Mouse (Mus musculus) layer of hippocampus, postnatal 14 days (tissue): Measurements from ENCODE around the gene Sart3. TPM values are rescaled to one million over a fixed set of nuclear protein-coding genes. Genes with fewer than 3 reads are reported as not detected.

Source experiments
- total RNA-seq, 2 experiments: library from RNA; stranded (reverse); gene quantifications; 2 replicates each; pipeline ENCODE4 v1.2.3; 2021

Sart3 gene
- total RNA-seq, 2 experiments from 2014 or later: 35.0 to 37.5 TPM

Other genes starting within 250 kb of the Sart3 start
- gene Cmklr1, start 122.1 kb downstream of the Sart3 start, total RNA-seq: 1 to 10 TPM; 2.8 to 5.1 TPM
- not detected for gene 1700069L16Rik, start 47.7 kb downstream of the Sart3 start, total RNA-seq
- 10 to 100 TPM in 1 of 2 experiments, 1 to 10 TPM in 1; 9.6 to 12.0 TPM for gene Ficd, start 36.7 kb downstream of the Sart3 start, total RNA-seq
- 10 to 100 TPM; 89.1 to 98.0 TPM for gene Iscu, start 238 bp upstream of the Sart3 start, total RNA-seq
- 10 to 100 TPM; 20.7 to 22.6 TPM for gene Tmem119, start 28.0 kb upstream of the Sart3 start, total RNA-seq
- gene Selplg, start 60.1 kb upstream of the Sart3 start, total RNA-seq: 10 to 100 TPM; 26.5 to 29.3 TPM
- 10 to 100 TPM; 87.9 to 94.2 TPM for gene Coro1c, start 136.2 kb upstream of the Sart3 start, total RNA-seq
- gene Ssh1, start 221.4 kb upstream of the Sart3 start, total RNA-seq: 10 to 100 TPM; 23.8 to 25.2 TPM
- not detected for gene Dao, start 231.2 kb upstream of the Sart3 start, total RNA-seq